In genomic region chr14:33131044-33131758, GRCm38 (mm10) we compare ENCODE assay signal across 29 mouse cellular contexts. TPM values are rescaled to one million over a fixed set of nuclear protein-coding genes. Genes with fewer than 3 reads are reported as not detected.
DNase-seq lines count a peak whose midpoint lies in the region; ATAC-seq lines count a peak whose summit lies in the region.
"Had no signal": no experiment of that assay in that cellular context is flagged by ENCODE, and none has a peak within 500 bp of the region (broad histone marks: within the 10 kb centered on the region; RNA-seq: fewer than 3 reads in every experiment).

No protein-coding gene starts in this region.

- no peak overlapping the region for H3K4me2 ChIP-seq in forebrain, embryonic 16.5 days (ENCODE audit: low read length)
- no peak overlapping the region for H3K4me2 ChIP-seq in forebrain, embryonic 15.5 days (replicated peaks)
- H3K4me2 ChIP-seq in neural tube, embryonic 11.5 days (ENCODE audit: low read depth): no peak overlapping the region
- H3K4me2 ChIP-seq: embryonic facial prominence, embryonic 13.5 days; heart, embryonic 12.5 days; heart, embryonic 15.5 days; hindbrain, embryonic 13.5 days; intestine, embryonic 15.5 days had no signal

- no peak overlapping the region for H3K9ac ChIP-seq in forebrain, embryonic 16.5 days (replicated peaks; ENCODE audit: low read depth, low read length)
- no peak overlapping the region for H3K9ac ChIP-seq in forebrain, embryonic 15.5 days (replicated peaks)
- H3K9ac ChIP-seq in neural tube, embryonic 11.5 days (ENCODE audit: low read length): no peak overlapping the region
- H3K9ac ChIP-seq: embryonic facial prominence, embryonic 13.5 days; heart, embryonic 12.5 days; heart, embryonic 15.5 days; hindbrain, embryonic 13.5 days; intestine, embryonic 15.5 days had no signal

- ATAC-seq in forebrain, embryonic 16.5 days: peak; percentile 61; the same call in 1 of the 2 replicates
- no peak for ATAC-seq in forebrain, embryonic 15.5 days (replicated peaks)
- ATAC-seq in neural tube, embryonic 11.5 days (ENCODE audit: insufficient read depth, low FRiP score, low TSS enrichment): no peak
- ATAC-seq: hindbrain, embryonic 16.5 days; intestine, embryonic 15.5 days had no signal

- no peak overlapping the region for H3K4me3 ChIP-seq in forebrain, embryonic 16.5 days (replicated peaks; ENCODE audit: low read length)
- no peak overlapping the region for H3K4me3 ChIP-seq in forebrain, embryonic 15.5 days
- H3K4me3 ChIP-seq in neural tube, embryonic 11.5 days (ENCODE audit: low read depth, low read length): no peak overlapping the region
- H3K4me3 ChIP-seq: embryonic facial prominence, embryonic 10.5 days; embryonic facial prominence, embryonic 13.5 days; erythroblast, embryonic 14.5 days; heart, embryonic 12.5 days; heart, embryonic 15.5 days; hindbrain, embryonic 10.5 days; hindbrain, embryonic 13.5 days; intestine, embryonic 15.5 days had no signal

- DNase-seq in neural tube, embryonic 11.5 days (ENCODE audit: low spot score): peak; percentile 0
- no peak for DNase-seq in neural tube, embryonic 10.5 days (ENCODE audit: extremely low spot score, low spot score)
- DNase-seq in ZHBTc4 (ENCODE audit: low read depth, low spot score): peak; percentile 84
- no peak for DNase-seq in thymus, postnatal 25 days
- no peak for DNase-seq in cerebellum, adult 9-11 months
- DNase-seq: adrenal gland, adult 8-10 months; adrenal gland, postnatal 25 days; B cell, adult 2 months; cerebellum, adult 11 months; cerebellum, adult 2 months; cerebellum, postnatal 36 days; embryo, embryonic 11 days; gastrocnemius, postnatal 25 days; heart, adult 18-20 months; heart, postnatal 10 days; heart, postnatal 36 days; kidney, adult 11 months had no signal

- H3K4me1 ChIP-seq in forebrain, embryonic 16.5 days (replicated peaks; ENCODE audit: control insufficient read depth, insufficient read depth, low read length): no peaks in the 10 kb centered on the region
- 0 out of 2 replicates have a peak, but pooled peaks cover 3% of the 10 kb centered on the region for H3K4me1 ChIP-seq in forebrain, embryonic 15.5 days
- H3K4me1 ChIP-seq in neural tube, embryonic 11.5 days (ENCODE audit: control insufficient read depth, insufficient read depth, low read length): no peaks in the 10 kb centered on the region
- H3K4me1 ChIP-seq: embryonic facial prominence, embryonic 10.5 days; embryonic facial prominence, embryonic 13.5 days; heart, embryonic 12.5 days; heart, embryonic 15.5 days; hindbrain, embryonic 10.5 days; hindbrain, embryonic 13.5 days; intestine, embryonic 15.5 days had no signal

- H3K27ac ChIP-seq in forebrain, embryonic 16.5 days (ENCODE audit: low read length): no peak overlapping the region
- no peak overlapping the region for H3K27ac ChIP-seq in forebrain, embryonic 15.5 days (replicated peaks)
- H3K27ac ChIP-seq in neural tube, embryonic 11.5 days (ENCODE audit: low read depth, low read length): no peak overlapping the region
- H3K27ac ChIP-seq: embryonic facial prominence, embryonic 10.5 days; embryonic facial prominence, embryonic 13.5 days; heart, embryonic 15.5 days; hindbrain, embryonic 10.5 days; hindbrain, embryonic 13.5 days; intestine, embryonic 15.5 days had no signal

- H3K9me3 ChIP-seq in forebrain, embryonic 16.5 days (ENCODE audit: control insufficient read depth, low read length): no peaks in the 10 kb centered on the region
- no peaks in the 10 kb centered on the region for H3K9me3 ChIP-seq in forebrain, embryonic 15.5 days
- no peaks in the 10 kb centered on the region for H3K9me3 ChIP-seq in neural tube, embryonic 11.5 days (ENCODE audit: control insufficient read depth, low read length)
- H3K9me3 ChIP-seq: embryonic facial prominence, embryonic 10.5 days; embryonic facial prominence, embryonic 13.5 days; heart, embryonic 12.5 days; heart, embryonic 15.5 days; hindbrain, embryonic 10.5 days; hindbrain, embryonic 13.5 days; intestine, embryonic 15.5 days had no signal

- H3K36me3 ChIP-seq in forebrain, embryonic 16.5 days (ENCODE audit: control insufficient read depth, insufficient read depth): no peaks in the 10 kb centered on the region
- H3K36me3 ChIP-seq in forebrain, embryonic 15.5 days: no peaks in the 10 kb centered on the region
- H3K36me3 ChIP-seq in neural tube, embryonic 11.5 days (ENCODE audit: control insufficient read depth, insufficient read depth, low read length): no peaks in the 10 kb centered on the region
- H3K36me3 ChIP-seq: embryonic facial prominence, embryonic 10.5 days; embryonic facial prominence, embryonic 13.5 days; heart, embryonic 12.5 days; heart, embryonic 15.5 days; hindbrain, embryonic 10.5 days; hindbrain, embryonic 13.5 days; intestine, embryonic 15.5 days had no signal

- 50% methylated on average over 7 of the region's 7 CpGs for WGBS in forebrain, embryonic 16.5 days
- 46% methylated on average over 7 of the region's 7 CpGs for WGBS in forebrain, embryonic 15.5 days
- WGBS in neural tube, embryonic 11.5 days: 79% methylated on average over 7 of the region's 7 CpGs

- no peaks in the 10 kb centered on the region for H3K27me3 ChIP-seq in forebrain, embryonic 16.5 days (replicated peaks; ENCODE audit: control insufficient read depth, insufficient read depth, low read length)
- H3K27me3 ChIP-seq in forebrain, embryonic 15.5 days: no peaks in the 10 kb centered on the region
- H3K27me3 ChIP-seq in neural tube, embryonic 11.5 days (ENCODE audit: control insufficient read depth, insufficient read depth, low read length): no peaks in the 10 kb centered on the region
- H3K27me3 ChIP-seq: CH12.LX; embryonic facial prominence, embryonic 13.5 days; heart, embryonic 15.5 days; hindbrain, embryonic 13.5 days; intestine, embryonic 15.5 days had no signal

RNA-seq across cellular contexts. Expression of gene Wdfy4, which starts 54.1 kb away (rescaled TPM):
- 0.06 and 0.40 TPM in 2 replicates for polyA plus RNA-seq in forebrain, embryonic 16.5 days (2015; fragmentation: Nextera tagmentation; extraction: Ambion mirVana)
- 0.08 and 0.23 TPM in 2 replicates for polyA plus RNA-seq in forebrain, embryonic 15.5 days (2015; fragmentation: Nextera tagmentation; extraction: Ambion mirVana)
- 0.12 and 0.36 TPM in 2 replicates for polyA plus RNA-seq in neural tube, embryonic 11.5 days (2014; fragmentation: Nextera tagmentation; extraction: Ambion mirVana)

Comparison
In these comparisons a context has a peak if more than half of its experiments do, and no peak if none do; other contexts are left out.
1. DNase-seq: peak in neural tube, embryonic 11.5 days (single experiment) and ZHBTc4 (single experiment); none in neural tube, embryonic 10.5 days (single experiment), thymus, postnatal 25 days (single experiment) and cerebellum, adult 9-11 months (single experiment).